Mouse (Mus musculus) layer of hippocampus, adult 8-10 months (tissue): ENCODE measurements at regions not wholly inside any gene's neighbourhood (a gene's known extent, or its start where the extent isn't known, plus 50 kb on each side); places are given as distances from the start of the nearest gene placed in this dataset.
"Not testable (repeated sequence)": the region's sequence is repeated elsewhere in the genome, so short reads cannot be mapped to it uniquely, and the experiment has no call there.

Experiments
- DNase-seq, 2 experiments: peaks; one replicate each; pipeline ENCODE4 v3.0.0; 2022; ENCODE audit warnings: low spot score in 2 of 2

DNA sequence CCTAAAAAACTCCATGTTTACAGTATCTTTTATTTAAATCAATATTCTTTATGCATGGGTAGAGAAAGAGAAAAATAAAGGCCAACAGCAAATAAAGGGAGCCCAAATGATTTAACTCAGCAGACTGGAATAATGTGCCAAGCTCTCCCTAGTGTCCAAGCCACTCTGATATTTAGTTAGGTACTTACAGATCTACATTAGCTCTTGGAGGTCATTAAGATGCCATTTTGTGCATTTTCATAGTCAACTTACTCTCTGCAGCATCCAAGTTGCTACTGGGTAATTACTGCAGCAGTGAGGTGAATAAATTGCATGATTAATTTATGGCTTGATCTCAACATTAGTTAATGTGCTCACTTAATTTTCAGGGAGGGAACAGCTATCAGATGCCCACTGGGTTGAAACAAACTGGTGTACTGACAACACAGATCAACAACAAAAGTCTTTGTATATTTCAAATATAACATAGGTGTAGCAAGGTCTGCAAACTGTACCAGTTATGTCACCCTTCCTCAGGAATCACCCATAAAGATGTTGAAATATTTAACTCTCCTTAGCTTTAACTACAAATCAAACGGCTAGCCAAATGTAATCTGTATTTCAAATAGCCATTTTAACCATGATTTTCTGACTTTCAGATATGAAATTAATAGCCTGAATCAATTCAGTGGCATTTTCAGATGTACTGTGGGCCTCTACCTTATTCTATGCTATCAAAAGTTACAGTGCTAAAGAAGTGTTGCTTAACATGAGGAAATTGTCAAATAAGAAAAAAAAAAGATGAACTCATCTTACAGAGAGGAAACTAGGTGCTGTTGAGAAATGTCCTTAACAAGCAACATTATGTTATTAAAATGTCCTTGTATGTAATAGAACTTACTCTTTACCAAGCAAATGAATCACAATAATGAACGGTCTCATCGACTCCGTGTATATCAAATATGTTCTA lies 163.8 kb upstream of the Hapln1 start:
- DNase-seq = no peak

- DNase-seq = no peak
These were observed 161.2 kb upstream of the Hapln1 start for GRCm38 (mm10) chr13:89378365-89378764.

DNA sequence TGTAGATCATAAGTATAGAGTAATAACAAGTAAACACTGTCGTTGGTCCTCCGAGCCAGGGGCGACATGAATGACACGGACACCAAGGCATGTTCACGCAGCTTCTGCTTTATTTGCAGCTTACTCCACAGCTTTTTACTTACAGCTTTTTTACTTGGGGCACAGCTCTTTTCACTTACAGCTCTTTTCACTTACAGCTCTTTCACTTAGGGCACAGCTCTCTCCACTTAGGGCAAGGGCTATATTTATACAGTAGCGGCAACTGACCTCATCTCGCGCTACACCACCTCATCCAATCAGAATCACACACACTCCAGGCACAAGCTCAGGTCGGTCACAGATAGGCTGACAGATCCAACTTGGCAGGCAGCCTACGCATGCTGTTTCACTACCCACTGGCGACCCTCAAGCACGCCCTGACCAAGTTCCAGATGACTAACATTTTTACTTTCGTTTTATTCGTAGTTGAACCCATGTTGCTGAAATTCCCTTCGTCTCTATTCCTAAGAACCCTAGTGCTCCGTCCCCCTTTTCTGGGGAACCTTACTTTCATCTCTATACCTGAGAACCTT lies 155.9 kb upstream of the Hapln1 start:
- DNase-seq = not testable (repeated sequence)

DNA sequence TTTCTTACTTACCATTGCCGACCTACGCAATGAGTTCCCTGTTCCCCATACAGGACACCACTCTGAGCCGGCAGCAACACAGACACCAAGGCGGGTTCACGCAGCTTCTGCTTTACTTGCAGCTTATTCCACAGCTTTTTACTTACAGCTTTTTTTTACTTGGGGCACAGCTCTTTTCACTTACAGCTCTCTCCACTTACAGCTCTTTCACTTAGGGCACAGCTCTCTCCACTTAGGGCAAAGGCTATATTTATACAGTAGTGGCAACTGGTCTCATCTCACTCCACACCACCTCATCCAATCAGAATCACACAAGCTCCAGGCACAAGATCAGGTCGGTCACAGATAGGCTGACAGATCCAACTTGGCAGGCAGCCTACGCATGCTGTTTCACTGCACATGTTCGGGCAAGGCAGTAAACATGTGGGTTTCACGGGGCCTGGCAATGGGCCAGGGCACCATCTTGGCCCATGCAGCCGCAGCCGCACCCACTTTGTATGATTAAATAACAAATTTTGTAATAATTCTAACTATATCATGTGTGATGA lies 154.9 kb upstream of the Hapln1 start:
- DNase-seq = peak; percentile 12 to 17

- no peak for DNase-seq
These were observed 152.2 kb upstream of the Hapln1 start for GRCm38 (mm10) chr13:89387416-89387815.

GRCm38 (mm10) chr13:89389149-89389548 lies 150.4 kb upstream of the Hapln1 start:
- no peak for DNase-seq

GRCm38 (mm10) chr13:89394717-89395344 lies 144.8 kb upstream of the Hapln1 start:
- DNase-seq = no peak

GRCm38 (mm10) chr13:89395851-89396250 lies 143.7 kb upstream of the Hapln1 start:
- DNase-seq = no peak

DNA sequence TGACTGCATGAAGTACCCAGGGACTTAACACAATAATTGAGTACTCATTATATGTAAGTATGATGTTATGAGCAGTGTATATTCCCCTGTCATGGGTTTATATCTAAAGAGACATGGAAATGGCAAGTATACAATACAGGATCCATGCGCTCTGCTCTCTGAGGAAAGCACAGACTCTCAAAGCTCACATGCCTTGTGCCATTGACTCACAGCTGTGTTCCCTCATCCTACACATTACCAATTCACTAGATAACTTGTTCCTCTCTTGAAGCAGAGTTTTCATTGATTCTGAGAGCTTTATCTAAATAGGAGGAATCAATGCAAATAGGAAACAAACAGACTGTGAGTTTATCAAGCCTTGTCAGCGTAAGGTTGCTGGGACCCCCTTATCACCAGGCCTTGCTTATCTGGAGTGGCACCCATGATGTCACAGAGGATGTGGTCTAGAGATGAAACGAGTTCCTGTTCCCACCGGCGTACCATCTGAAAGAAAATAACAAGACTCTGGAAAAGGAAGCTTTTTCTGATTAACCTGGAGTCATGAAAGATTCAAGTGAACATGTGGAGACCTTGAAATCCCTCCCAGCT lies 138.4 kb upstream of the Hapln1 start:
- no peak for DNase-seq

GRCm38 (mm10) chr13:89410504-89410903 lies 129.1 kb upstream of the Hapln1 start:
- no peak for DNase-seq

DNA sequence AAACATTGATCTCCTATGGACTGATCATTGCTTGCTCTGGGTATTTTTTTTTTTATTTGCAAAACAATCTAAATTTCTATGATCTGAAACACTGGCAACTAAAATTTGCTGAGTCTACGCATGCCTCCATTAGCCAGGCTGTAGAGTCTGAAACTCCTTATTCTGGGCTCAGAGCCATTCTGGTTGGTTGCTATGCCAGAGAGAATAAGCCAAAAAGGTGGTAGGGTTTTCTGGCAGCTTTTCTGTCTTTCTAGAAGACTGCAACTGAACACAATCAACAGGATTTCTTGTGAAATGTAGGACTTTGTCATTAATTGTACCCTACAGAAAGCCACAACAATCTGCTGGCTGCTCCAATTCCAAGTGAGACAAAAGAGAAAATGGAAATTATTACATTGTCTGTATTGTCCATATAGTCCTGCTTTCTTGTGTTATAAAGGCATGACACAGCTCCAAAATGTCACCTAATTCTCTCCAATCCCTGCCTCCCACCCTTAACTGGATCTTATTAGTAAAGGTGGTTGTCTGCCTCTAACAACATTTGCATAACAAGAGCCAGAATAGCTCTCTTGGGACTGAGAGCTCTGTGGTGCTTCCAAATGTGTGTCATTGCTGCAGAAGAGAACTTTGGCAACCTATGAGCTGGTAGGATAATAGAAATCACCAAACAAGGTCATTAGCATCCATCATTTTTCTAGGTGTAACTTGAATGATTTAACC lies 126.7 kb upstream of the Hapln1 start:
- peak; percentile 28 to 31 for DNase-seq

DNA sequence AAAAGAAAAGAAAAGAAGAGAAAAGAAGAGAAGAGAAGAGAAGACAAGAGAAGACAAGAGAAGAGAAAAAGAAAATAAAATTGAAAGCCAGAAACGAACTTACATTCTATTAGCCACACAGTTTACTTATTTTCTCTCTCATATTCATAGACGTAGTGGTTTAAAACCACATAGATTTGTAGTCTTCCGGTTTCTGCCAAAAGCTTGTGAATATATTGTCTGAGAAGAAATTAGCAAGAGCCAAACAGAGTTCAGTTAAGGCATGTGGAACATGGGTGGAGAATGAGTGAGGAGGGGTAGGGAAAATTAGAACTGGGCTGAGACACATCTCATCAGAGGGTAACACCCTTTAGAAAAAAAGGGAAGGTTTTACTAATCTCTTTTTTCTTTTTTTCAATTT lies 120.8 kb upstream of the Hapln1 start:
- no peak for DNase-seq

GRCm38 (mm10) chr13:89421833-89422232 lies 117.8 kb upstream of the Hapln1 start:
- DNase-seq = no peak

DNA sequence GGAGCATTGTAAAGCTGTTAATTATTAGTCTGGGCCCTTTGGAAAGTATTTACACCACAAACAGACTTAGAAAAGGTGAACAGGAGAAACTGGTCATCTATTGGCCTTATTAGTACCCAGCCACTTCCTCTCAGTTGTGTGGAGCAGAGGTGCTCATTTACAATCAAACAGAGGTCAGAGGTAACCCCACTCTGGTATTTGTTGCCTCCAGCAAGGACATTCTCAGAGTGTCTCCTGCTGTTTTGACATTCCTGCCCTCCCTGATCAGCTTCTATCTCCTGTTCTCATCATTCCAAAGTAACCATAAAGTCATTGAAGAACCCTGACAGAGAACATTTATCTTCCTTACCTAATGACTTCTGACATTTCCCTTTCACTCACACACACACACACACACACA lies 116.1 kb upstream of the Hapln1 start:
- DNase-seq = no peak

DNA sequence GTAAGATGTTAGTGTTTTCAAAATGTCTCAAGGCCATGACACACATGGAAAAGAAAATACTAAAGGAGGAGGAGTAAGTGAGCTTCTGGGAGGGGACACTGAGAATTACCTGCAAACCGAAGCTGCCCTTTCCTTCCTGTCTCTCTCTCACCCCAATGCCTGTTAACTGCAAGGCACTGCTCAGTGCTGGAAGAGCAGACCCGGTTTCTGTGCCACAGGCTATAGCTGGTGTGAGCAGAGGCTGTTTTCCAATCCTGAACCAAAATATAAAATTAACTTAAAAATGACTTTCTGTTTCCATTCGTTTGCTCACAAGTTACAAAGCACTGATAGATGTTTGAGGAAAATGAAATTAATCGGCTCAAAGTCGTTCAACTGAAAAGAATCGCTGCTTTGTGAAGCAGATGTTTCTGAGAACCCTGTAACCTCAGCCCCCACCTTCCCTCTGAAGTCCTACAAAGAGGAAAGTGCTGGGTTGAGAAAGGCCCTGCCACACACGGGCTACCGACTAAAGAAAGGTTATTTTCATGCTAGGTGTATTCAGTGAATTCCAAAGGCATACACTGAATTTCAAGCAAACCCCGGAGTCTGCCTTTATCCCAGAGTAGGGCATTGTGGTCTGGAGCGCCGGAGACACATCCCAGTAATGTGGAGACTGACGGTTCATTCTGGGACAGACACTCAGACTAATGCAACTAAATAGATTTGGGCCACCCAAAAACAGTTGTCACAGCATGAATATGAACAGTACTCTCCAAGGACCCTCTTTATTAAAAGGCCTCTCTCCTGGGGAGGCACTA lies 111.1 kb upstream of the Hapln1 start:
- DNase-seq = no peak

DNA sequence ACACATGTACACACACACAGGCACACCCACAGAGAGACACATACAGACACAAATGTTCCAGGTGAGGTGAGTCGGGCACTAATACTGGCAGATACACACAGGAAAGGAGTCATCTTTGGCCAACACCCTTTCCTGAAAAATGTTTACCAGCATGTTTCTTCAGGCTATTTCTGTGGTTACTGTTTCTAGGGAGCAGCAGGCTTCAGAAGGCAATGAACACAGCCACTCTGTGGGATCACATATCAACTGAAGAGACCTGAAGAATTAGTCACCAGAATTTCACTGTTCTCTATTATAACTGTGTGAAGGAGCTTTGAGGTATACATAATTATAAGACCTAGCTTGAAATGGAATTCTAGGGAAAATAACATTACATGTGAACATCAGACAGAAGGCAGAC lies 94.7 kb upstream of the Hapln1 start:
- no peak for DNase-seq

DNA sequence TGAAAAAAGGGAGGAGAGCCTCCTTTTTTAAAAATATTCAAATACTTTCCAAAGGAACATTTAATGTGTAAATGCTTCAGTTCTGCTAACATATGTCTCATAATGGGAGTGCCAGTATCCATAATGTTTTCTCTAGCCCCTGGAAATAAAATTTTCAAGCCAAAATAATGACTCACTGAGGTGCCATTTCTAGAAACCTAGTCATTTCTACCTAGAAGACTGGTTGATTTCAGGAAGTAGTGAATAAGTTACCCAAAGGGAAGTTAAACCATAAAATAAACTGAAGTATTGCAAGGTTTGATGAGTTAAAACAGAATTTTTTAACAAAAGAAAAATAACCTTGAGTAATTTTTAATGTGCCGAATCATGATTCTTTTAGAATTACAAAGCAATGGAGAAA lies 85.8 kb upstream of the Hapln1 start:
- no peak for DNase-seq

- no peak for DNase-seq
These were observed 85.2 kb upstream of the Hapln1 start for GRCm38 (mm10) chr13:89454249-89455018.

DNA sequence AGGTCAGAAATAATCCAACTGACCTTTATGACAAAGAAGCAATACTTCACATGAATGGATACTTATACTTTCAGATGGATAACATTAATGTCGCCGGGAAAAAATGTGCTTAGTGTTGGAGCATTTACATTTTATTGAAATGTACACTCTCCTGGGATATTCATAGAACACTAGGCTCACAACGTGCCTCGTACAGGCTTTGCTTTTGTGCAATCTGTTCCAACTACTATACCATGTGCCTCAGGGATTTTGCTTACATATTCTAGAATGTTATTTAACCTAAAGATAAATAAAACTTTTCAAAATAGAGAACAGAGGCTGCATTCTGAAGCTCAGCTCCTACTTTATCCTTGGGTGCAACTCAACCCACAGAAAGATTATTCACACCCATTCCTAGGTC lies 75.8 kb upstream of the Hapln1 start:
- DNase-seq = no peak
